Mouse (Mus musculus): ENCODE data around the gene Iqcc. TPM values are rescaled to one million over a fixed set of nuclear protein-coding genes. Genes with fewer than 3 reads are reported as not detected.

The Iqcc gene
- polyA plus RNA-seq, 1 experiment from 2014 or later = 34.8 TPM

GRCm38 (mm10) chr4:129631867-129632266, 13.0 kb upstream of the Iqcc start:
- WGBS = 97% methylated on average over 12 of the region's 12 CpGs
- Histone ChIP-seq H3K27ac (no peak overlapping the region), H3K27me3 (ENCODE audit: poor library complexity, severe bottlenecking) (no peaks in the 10 kb centered on the region), H3K4me3 (no peak overlapping the region), H3K4me1 (no peaks in the 10 kb centered on the region), H3K9me3 (no peaks in the 10 kb centered on the region), H3K36me3 (replicated peaks) (peaks cover 100% of the 10 kb centered on the region)
- no peak for DNase-seq (ENCODE audit: extremely low spot score, low spot score)

- Histone ChIP-seq H3K9me3 (no peaks in the 10 kb centered on the region), H3K4me3 (no peak overlapping the region), H3K27me3 (ENCODE audit: poor library complexity, severe bottlenecking) (no peaks in the 10 kb centered on the region), H3K4me1 (peaks cover 3% of the 10 kb centered on the region), H3K36me3 (replicated peaks) (peaks cover 100% of the 10 kb centered on the region), H3K27ac (no peak overlapping the region)
- no peak for DNase-seq (ENCODE audit: extremely low spot score, low spot score)
- 90% methylated on average over 4 of the region's 4 CpGs for WGBS
These were observed 12.0 kb upstream of the Iqcc start for GRCm38 (mm10) chr4:129630944-129631343.

GRCm38 (mm10) chr4:129626035-129626434, 7.1 kb upstream of the Iqcc start:
- Histone ChIP-seq H3K4me3 (no peak overlapping the region), H3K9me3 (no peaks in the 10 kb centered on the region), H3K36me3 (replicated peaks) (peaks cover 56% of the 10 kb centered on the region), H3K27me3 (ENCODE audit: poor library complexity, severe bottlenecking) (no peaks in the 10 kb centered on the region), H3K4me1 (peaks cover 44% of the 10 kb centered on the region), H3K27ac (no peak overlapping the region)
- no peak for DNase-seq (ENCODE audit: extremely low spot score, low spot score)
- 79% methylated on average over 6 of the region's 6 CpGs for WGBS

- Histone ChIP-seq H3K4me1 (peaks cover 44% of the 10 kb centered on the region), H3K36me3 (replicated peaks) (peaks cover 51% of the 10 kb centered on the region), H3K4me3 (peak overlapping the region; percentile 69), H3K9me3 (no peaks in the 10 kb centered on the region), H3K27me3 (ENCODE audit: poor library complexity, severe bottlenecking) (no peaks in the 10 kb centered on the region), H3K27ac (peak overlapping the region; percentile 89; the same call in 1 of the 2 replicates)
- WGBS = 38% methylated on average over 4 of the region's 4 CpGs
- no peak for DNase-seq (ENCODE audit: extremely low spot score, low spot score)
These were observed 6.6 kb upstream of the Iqcc start for GRCm38 (mm10) chr4:129625496-129625895.

GRCm38 (mm10) chr4:129625029-129625370, 6.1 kb upstream of the Iqcc start:
- peaks cover 46% of the 10 kb centered on the region for H3K36me3 ChIP-seq (replicated peaks)
- H3K4me3 ChIP-seq = peak overlapping the region; percentile 69

GRCm38 (mm10) chr4:129624281-129625028, 5.6 kb upstream of the Iqcc start:
- Histone ChIP-seq H3K4me3 (peak overlapping the region; percentile 69), H3K36me3 (replicated peaks) (peaks cover 41% of the 10 kb centered on the region), H3K27me3 (ENCODE audit: poor library complexity, severe bottlenecking) (no peaks in the 10 kb centered on the region), H3K27ac (peak overlapping the region; percentile 89), H3K4me1 (peaks cover 44% of the 10 kb centered on the region), H3K9me3 (no peaks in the 10 kb centered on the region)
- WGBS = 2% methylated on average over 18 of the region's 18 CpGs
- peak; percentile 76 for DNase-seq (ENCODE audit: extremely low spot score, low spot score)

More at GRCm38 (mm10) chr4:129625029-129625370, 6.1 kb upstream of the Iqcc start:
- H3K9me3 ChIP-seq = no peaks in the 10 kb centered on the region
- H3K4me1 ChIP-seq = peaks cover 44% of the 10 kb centered on the region
- 1% methylated on average over 6 of the region's 6 CpGs for WGBS
- peak; percentile 67 for DNase-seq (ENCODE audit: extremely low spot score, low spot score)
- H3K27me3 ChIP-seq (ENCODE audit: poor library complexity, severe bottlenecking) = no peaks in the 10 kb centered on the region
- peak overlapping the region; percentile 89 for H3K27ac ChIP-seq

GRCm38 (mm10) chr4:129623681-129624091, 4.8 kb upstream of the Iqcc start, which contains the start of gene Ccdc28b:
Ccdc28b (minus strand) TSS chr4:129623947.
- H3K27me3 ChIP-seq (ENCODE audit: poor library complexity, severe bottlenecking) = no peaks in the 10 kb centered on the region
- DNase-seq (ENCODE audit: extremely low spot score, low spot score) = peak; percentile 55
- H3K4me3 ChIP-seq = peak within 1 kb of the TSS; percentile 69
- H3K27ac ChIP-seq = peak within 1 kb of the TSS; percentile 89
- peaks cover 50% of the 10 kb centered on the region for H3K4me1 ChIP-seq
- peaks cover 33% of the 10 kb centered on the region for H3K36me3 ChIP-seq (replicated peaks)
- under 1% methylated on average over 10 of the region's 10 CpGs for WGBS
- H3K9me3 ChIP-seq = no peaks in the 10 kb centered on the region

- no peaks in the 10 kb centered on the region for H3K9me3 ChIP-seq
- no peaks in the 10 kb centered on the region for H3K27me3 ChIP-seq (ENCODE audit: poor library complexity, severe bottlenecking)
- peak overlapping the region; percentile 69 for H3K4me3 ChIP-seq
- WGBS = 23% methylated on average over 8 of the region's 8 CpGs
- peak overlapping the region; percentile 89 for H3K27ac ChIP-seq
- no peak for DNase-seq (ENCODE audit: extremely low spot score, low spot score)
- H3K4me1 ChIP-seq = peaks cover 57% of the 10 kb centered on the region
- peaks cover 26% of the 10 kb centered on the region for H3K36me3 ChIP-seq (replicated peaks)
These were observed 4.1 kb upstream of the Iqcc start for GRCm38 (mm10) chr4:129622803-129623535.

GRCm38 (mm10) chr4:129622120-129622802, 3.4 kb upstream of the Iqcc start:
- Histone ChIP-seq H3K9me3 (no peaks in the 10 kb centered on the region), H3K4me1 (peaks cover 61% of the 10 kb centered on the region), H3K4me3 (peak overlapping the region; percentile 69), H3K27me3 (ENCODE audit: poor library complexity, severe bottlenecking) (no peaks in the 10 kb centered on the region), H3K27ac (peak overlapping the region; percentile 89; the same call in 1 of the 2 replicates), H3K36me3 (replicated peaks) (peaks cover 23% of the 10 kb centered on the region)
- no peak for DNase-seq (ENCODE audit: extremely low spot score, low spot score)
- WGBS = 77% methylated on average over 11 of the region's 11 CpGs

- 82% methylated on average over 8 of the region's 8 CpGs for WGBS
- Histone ChIP-seq H3K36me3 (replicated peaks) (peaks cover 23% of the 10 kb centered on the region), H3K27ac (no peak overlapping the region), H3K27me3 (ENCODE audit: poor library complexity, severe bottlenecking) (no peaks in the 10 kb centered on the region), H3K4me1 (peaks cover 61% of the 10 kb centered on the region), H3K4me3 (no peak overlapping the region), H3K9me3 (no peaks in the 10 kb centered on the region)
- DNase-seq (ENCODE audit: extremely low spot score, low spot score) = no peak
These were observed 2.5 kb upstream of the Iqcc start for GRCm38 (mm10) chr4:129621283-129621841.

GRCm38 (mm10) chr4:129620419-129621282, 1.8 kb upstream of the Iqcc start:
- no peaks in the 10 kb centered on the region for H3K9me3 ChIP-seq
- no peak overlapping the region for H3K4me3 ChIP-seq
- H3K27ac ChIP-seq = no peak overlapping the region
- peaks cover 23% of the 10 kb centered on the region for H3K36me3 ChIP-seq (replicated peaks)
- H3K27me3 ChIP-seq (ENCODE audit: poor library complexity, severe bottlenecking) = no peaks in the 10 kb centered on the region
- H3K4me1 ChIP-seq = peaks cover 56% of the 10 kb centered on the region
- DNase-seq (ENCODE audit: extremely low spot score, low spot score) = no peak
- WGBS = 88% methylated on average over 11 of the region's 11 CpGs

- Histone ChIP-seq H3K27me3 (ENCODE audit: poor library complexity, severe bottlenecking) (no peaks in the 10 kb centered on the region), H3K4me1 (peaks cover 30% of the 10 kb centered on the region), H3K36me3 (replicated peaks) (peaks cover 26% of the 10 kb centered on the region), H3K4me3 (peak overlapping the region; percentile 78), H3K27ac (peak overlapping the region; percentile 93), H3K9me3 (no peaks in the 10 kb centered on the region)
- 95% methylated on average over 5 of the region's 5 CpGs for WGBS
- no peak for DNase-seq (ENCODE audit: extremely low spot score, low spot score)
These were observed 868 bp downstream of the Iqcc start for GRCm38 (mm10) chr4:129618031-129618430.
